Mouse (Mus musculus) hindbrain, embryonic 16.5 days (tissue): ENCODE measurements at regions not wholly inside any gene's neighbourhood (a gene's known extent, or its start where the extent isn't known, plus 50 kb on each side); places are given as distances from the start of the nearest gene placed in this dataset.
"Not testable (repeated sequence)": the region's sequence is repeated elsewhere in the genome, so short reads cannot be mapped to it uniquely, and the experiment has no call there.

Experiments
- ATAC-seq: fragments of 200-750 bp; cut with Nextera tagmentation; 2 replicates; pipeline ENCODE4 v1.8.0; 2017; ENCODE audit warnings: moderate TSS enrichment, moderate library complexity
- H3K27ac ChIP-seq: fragments of 300-500 bp; sonication (generic); 2 replicates; pipeline ENCODE4 v1.5.1; 2014; ENCODE audit warnings: low read depth, mild to moderate bottlenecking, control low read depth, low read length, moderate library complexity
- H3K27me3 ChIP-seq: fragments of 300-500 bp; sonication (generic); replicated peaks from 2 replicates; pipeline ENCODE4 v1.6.1; 2014; ENCODE audit warnings: low read length; ENCODE audit not compliant: control insufficient read depth, insufficient read depth
- H3K36me3 ChIP-seq: fragments of 300-500 bp; sonication (generic); 2 replicates; pipeline ENCODE4 v1.6.1; 2014; ENCODE audit warnings: mild to moderate bottlenecking, low read length, moderate library complexity, mixed read lengths; ENCODE audit not compliant: control insufficient read depth, insufficient read depth
- H3K4me1 ChIP-seq: fragments of 300-500 bp; sonication (generic); 2 replicates; pipeline ENCODE4 v1.6.1; 2014; ENCODE audit warnings: low read depth, low read length; ENCODE audit not compliant: control insufficient read depth, insufficient read depth
- H3K4me2 ChIP-seq: fragments of 300-500 bp; sonication (generic); 2 replicates; pipeline ENCODE4 v1.6.1; 2014; ENCODE audit warnings: mild to moderate bottlenecking, low read length, control low read depth, moderate library complexity
- H3K4me3 ChIP-seq: fragments of 300-500 bp; sonication (generic); 2 replicates; pipeline ENCODE4 v1.5.1; 2014; ENCODE audit warnings: mild to moderate bottlenecking, low read length, control low read depth, moderate library complexity
- H3K9ac ChIP-seq: fragments of 300-500 bp; sonication (generic); 2 replicates; pipeline ENCODE4 v1.6.1; 2014; ENCODE audit warnings: low read depth, mild to moderate bottlenecking, control low read depth, low read length, moderate library complexity
- H3K9me3 ChIP-seq: fragments of 300-500 bp; sonication (generic); 2 replicates; pipeline ENCODE4 v1.6.1; 2014; ENCODE audit warnings: mild to moderate bottlenecking, low read length, moderate library complexity; ENCODE audit not compliant: control insufficient read depth
- WGBS: fragments of 180-500 bp; shearing (Covaris S2); extraction: QIAGEN DNeasy Blood & Tissue Kit; methylation state at CpG from one replicate; pipeline ENCODE4 v1.1.7; 2014; 5-methylcytosine and 5-hydroxymethylcytosine counted together

- WGBS: 91% methylated on average over 8 of the region's 8 CpGs
- Histone ChIP-seq H3K36me3 (no peaks in the 10 kb centered on the region), H3K9me3 (no peaks in the 10 kb centered on the region), H3K4me2 (no peak overlapping the region), H3K4me1 (no peaks in the 10 kb centered on the region), H3K4me3 (no peak overlapping the region), H3K9ac (no peak overlapping the region), H3K27ac (no peak overlapping the region), H3K27me3 (no peaks in the 10 kb centered on the region)
- ATAC-seq: no peak
These were observed 80.4 kb upstream of the Enpep start for GRCm38 (mm10) chr3:129412961-129413246.

DNA sequence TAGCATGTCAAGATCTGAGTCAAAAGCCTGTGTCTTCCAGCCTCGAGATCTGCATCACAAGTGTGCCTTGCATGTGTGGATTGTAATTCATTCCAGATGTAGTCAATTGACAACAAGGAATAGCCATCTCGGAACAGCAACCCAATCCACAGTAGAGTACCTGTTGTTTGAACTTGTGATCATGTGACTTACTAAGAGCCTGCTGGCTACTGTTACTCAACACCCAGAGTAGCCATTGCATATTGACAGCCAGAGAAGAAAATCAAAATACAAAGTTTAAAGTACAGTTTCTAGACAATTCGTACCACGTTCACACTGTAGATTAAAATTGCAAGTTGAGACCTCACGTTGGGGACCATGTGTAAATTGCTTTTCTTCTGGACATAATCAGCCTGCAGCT, 83.1 kb upstream of the Enpep start:
- WGBS: 78% methylated on average over 5 of the region's 5 CpGs
- H3K27ac ChIP-seq: no peak overlapping the region
- no peak for ATAC-seq
- no peaks in the 10 kb centered on the region for H3K4me1 ChIP-seq
- no peaks in the 10 kb centered on the region for H3K9me3 ChIP-seq
- no peaks in the 10 kb centered on the region for H3K27me3 ChIP-seq
- no peak overlapping the region for H3K4me2 ChIP-seq
- H3K4me3 ChIP-seq: no peak overlapping the region
- H3K36me3 ChIP-seq: no peaks in the 10 kb centered on the region
- H3K9ac ChIP-seq: no peak overlapping the region

DNA sequence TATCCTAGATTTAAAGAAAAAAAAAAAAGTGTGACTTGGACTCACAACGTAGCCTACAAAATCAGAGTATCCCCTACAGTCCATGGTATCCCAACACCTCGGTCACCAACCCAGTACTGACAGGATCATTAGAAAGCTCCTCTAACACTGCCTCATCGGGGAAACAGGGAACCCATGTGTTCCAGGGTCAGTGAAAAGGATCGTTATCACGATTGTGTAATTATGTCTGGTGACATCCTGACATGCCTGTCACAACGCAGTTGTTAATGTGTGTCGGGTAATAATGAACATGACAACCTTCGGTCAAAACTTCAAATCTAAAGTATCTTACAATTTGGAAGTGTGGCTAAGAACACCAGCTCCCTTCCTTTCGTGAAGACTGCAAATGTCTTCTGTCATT, 83.8 kb upstream of the Enpep start:
- 85% methylated on average over 9 of the region's 9 CpGs for WGBS
- Histone ChIP-seq H3K36me3 (no peaks in the 10 kb centered on the region), H3K4me1 (no peaks in the 10 kb centered on the region), H3K4me2 (no peak overlapping the region), H3K9ac (no peak overlapping the region), H3K9me3 (no peaks in the 10 kb centered on the region), H3K27me3 (no peaks in the 10 kb centered on the region), H3K27ac (no peak overlapping the region), H3K4me3 (no peak overlapping the region)
- no peak for ATAC-seq

- H3K4me2 ChIP-seq, H3K9ac ChIP-seq, H3K9me3 ChIP-seq, ATAC-seq, H3K27me3 ChIP-seq, H3K36me3 ChIP-seq, H3K27ac ChIP-seq, H3K4me1 ChIP-seq, H3K4me3 ChIP-seq: not testable (repeated sequence)
- 60% methylated on average over 9 of the region's 10 CpGs for WGBS
These were observed 89.2 kb upstream of the Enpep start for GRCm38 (mm10) chr3:129421620-129422239.

DNA sequence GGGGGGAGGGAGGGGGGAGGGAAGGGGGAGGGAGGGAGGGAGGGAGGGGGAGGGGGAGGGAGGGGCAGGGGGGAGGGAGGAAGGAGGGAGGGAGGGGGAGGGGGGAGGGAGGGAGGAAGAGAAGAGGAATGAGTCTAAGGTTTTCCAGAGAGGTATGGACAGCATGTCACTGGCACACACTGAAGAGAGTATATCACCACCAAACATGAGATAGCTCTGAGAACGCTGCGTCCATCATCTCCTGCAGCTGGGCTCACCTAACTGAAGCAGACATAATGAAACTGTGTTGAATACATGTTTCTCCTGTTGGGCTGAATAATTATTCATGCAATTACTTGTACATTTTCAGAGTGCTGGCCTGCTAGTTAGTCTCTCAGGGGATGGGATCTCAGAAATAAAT, 96.2 kb upstream of the Enpep start:
- H3K36me3 ChIP-seq: no peaks in the 10 kb centered on the region
- no peak overlapping the region for H3K4me2 ChIP-seq
- no peaks in the 10 kb centered on the region for H3K27me3 ChIP-seq
- H3K9me3 ChIP-seq: no peaks in the 10 kb centered on the region
- no peak for ATAC-seq
- no peak overlapping the region for H3K9ac ChIP-seq
- 67% methylated on average over 2 of the region's 2 CpGs for WGBS
- H3K4me3 ChIP-seq: no peak overlapping the region
- H3K27ac ChIP-seq: no peak overlapping the region; the same call in 1 of the 2 replicates
- peaks cover 4% of the 10 kb centered on the region for H3K4me1 ChIP-seq

- no peaks in the 10 kb centered on the region for H3K9me3 ChIP-seq
These were observed 96.9 kb upstream of the Enpep start for GRCm38 (mm10) chr3:129429161-129430111.

GRCm38 (mm10) chr3:129434056-129434455, 98.1 kb upstream of the Elovl6 start:
- Histone ChIP-seq H3K4me3 (no peak overlapping the region), H3K27ac (no peak overlapping the region), H3K9me3 (peaks cover 5% of the 10 kb centered on the region), H3K36me3 (no peaks in the 10 kb centered on the region), H3K27me3 (no peaks in the 10 kb centered on the region), H3K4me1 (peaks cover 1% of the 10 kb centered on the region), H3K9ac (no peak overlapping the region), H3K4me2 (no peak overlapping the region)
- 63% methylated on average over 11 of the region's 11 CpGs for WGBS
- no peak for ATAC-seq

More at GRCm38 (mm10) chr3:129429161-129430111, 96.9 kb upstream of the Enpep start:
- Histone ChIP-seq H3K4me2 (no peak overlapping the region), H3K27ac (no peak overlapping the region; the same call in 1 of the 2 replicates), H3K36me3 (no peaks in the 10 kb centered on the region), H3K4me1 (peaks cover 4% of the 10 kb centered on the region), H3K9ac (no peak overlapping the region), H3K27me3 (no peaks in the 10 kb centered on the region), H3K4me3 (no peak overlapping the region)
- WGBS: 45% methylated on average over 8 of the region's 8 CpGs
- no peak for ATAC-seq

DNA sequence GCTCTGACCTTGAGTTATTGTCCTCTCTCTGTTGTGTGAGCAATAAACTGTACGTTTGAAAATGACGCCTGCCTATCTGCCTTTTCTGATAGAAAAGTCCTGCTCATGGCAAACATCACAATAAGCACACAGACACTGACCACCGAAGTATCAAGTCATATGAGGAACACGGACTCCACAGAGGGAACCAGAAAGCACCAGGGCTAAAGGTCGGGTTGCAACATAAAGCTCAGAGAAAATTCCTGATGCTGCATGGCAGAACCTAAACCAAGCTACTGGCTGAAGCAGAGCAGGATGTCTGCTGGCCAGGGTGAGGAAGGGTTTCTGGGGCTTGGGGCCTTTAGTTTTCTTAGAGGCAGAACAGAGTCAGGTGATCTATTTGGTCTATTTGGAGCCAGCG, 94.5 kb upstream of the Elovl6 start:
- no peak for ATAC-seq
- peaks cover 5% of the 10 kb centered on the region for H3K9me3 ChIP-seq
- no peak overlapping the region for H3K4me3 ChIP-seq
- no peak overlapping the region for H3K9ac ChIP-seq
- H3K27me3 ChIP-seq: no peaks in the 10 kb centered on the region
- no peaks in the 10 kb centered on the region for H3K4me1 ChIP-seq
- 89% methylated on average over 6 of the region's 6 CpGs for WGBS
- H3K4me2 ChIP-seq: no peak overlapping the region
- H3K27ac ChIP-seq: no peak overlapping the region
- H3K36me3 ChIP-seq: no peaks in the 10 kb centered on the region

DNA sequence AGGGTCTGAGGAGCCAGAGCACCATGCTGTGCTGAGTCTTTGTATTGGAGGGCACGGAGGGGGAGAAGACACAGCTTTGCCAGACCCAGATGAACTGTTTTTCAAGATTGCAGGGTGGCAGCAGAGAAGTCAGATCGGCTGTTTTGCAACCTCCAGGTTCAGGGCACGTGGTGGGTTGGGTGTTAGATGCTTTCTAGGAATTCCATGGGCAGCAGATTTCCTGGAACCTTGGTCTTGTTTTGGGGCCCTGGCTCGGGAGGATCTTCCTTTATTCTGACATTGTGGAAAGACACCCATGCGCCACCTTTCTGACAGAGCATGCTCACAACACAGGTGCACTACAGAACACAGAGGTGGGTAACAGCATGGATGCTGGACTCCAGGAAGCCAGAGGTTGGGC, 89.4 kb upstream of the Elovl6 start:
- 56% methylated on average over 5 of the region's 5 CpGs for WGBS
- no peaks in the 10 kb centered on the region for H3K36me3 ChIP-seq
- H3K27me3 ChIP-seq: no peaks in the 10 kb centered on the region
- H3K4me2 ChIP-seq: no peak overlapping the region
- no peak for ATAC-seq
- no peak overlapping the region for H3K9ac ChIP-seq
- no peak overlapping the region for H3K27ac ChIP-seq
- no peaks in the 10 kb centered on the region for H3K4me1 ChIP-seq
- H3K4me3 ChIP-seq: no peak overlapping the region
- no peaks in the 10 kb centered on the region for H3K9me3 ChIP-seq
